Mouse (Mus musculus): ENCODE results near the gene Nos1ap. TPM values are rescaled to one million over a fixed set of nuclear protein-coding genes. Genes with fewer than 3 reads are reported as not detected.

The Nos1ap gene
- total RNA-seq, 2 experiments from 2014 or later = 2.9 to 3.8 TPM

DNA sequence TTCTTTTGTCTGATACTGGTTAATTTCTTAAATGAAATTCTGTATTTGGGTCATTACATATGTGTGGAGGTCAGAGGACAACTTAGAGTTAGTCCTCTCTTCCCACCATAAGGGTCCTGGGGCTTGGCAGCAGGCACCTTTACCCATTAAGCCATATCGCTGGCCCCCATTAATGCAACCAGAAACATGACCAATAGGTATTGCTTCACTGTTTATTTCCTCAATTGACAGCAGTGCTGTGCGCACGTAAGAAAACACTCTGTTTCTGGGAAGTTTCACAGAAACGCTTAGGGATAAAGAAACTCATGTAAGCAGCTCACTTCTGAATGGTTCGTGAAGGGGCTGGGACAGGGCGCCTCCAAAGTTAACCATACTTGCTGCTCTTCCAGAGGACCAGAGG is 44.4 kb downstream of the Nos1ap start:
- no peak for DNase-seq

DNA sequence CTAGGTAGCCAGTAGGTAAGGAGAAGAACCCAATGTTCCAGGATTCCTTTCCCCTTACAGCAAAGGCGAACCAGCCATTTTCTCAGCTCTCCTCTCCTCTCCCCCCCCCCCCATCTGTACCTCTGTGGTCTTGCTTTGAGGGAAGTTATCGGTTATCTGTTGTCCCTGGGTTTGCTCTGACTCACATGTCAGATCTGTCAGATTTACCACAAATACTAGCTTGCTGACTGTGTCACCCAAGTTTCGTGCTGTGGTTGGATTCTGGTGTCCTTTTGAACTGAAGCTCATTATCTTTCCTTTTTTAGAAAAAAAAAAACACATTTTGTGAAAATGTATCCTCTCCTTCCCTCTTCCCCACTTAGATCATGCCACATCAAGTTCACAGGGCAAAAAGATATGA is 50.2 kb downstream of the Nos1ap start:
- no peak for DNase-seq

DNA sequence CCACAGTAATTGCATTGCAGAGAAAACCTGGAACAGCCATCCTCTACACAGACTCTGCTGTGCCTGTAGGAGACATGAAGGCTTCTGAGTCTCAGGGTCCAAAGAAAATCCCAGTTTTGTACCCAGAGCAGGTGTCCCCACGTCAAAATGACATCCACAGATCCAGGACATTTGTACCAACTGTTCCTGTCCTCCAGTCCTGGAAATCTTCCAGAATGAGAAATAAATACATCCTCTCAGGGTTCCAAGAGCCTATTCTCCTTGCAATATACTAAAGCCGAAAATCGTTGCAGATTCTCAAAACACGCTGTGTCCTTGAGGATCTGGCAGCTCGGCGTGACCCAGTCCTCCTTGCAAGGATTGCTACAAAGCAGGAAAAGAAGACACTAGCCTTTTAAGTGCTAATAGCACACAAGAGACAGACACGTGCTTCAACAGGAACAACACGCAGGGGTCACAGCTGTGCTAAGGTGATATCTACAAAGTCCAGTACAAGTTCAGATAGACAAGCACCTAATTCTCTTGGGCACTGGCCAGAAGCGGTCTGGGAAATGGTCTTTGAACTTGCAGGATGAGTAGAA is 51.1 kb downstream of the Nos1ap start:
- DNase-seq = no peak

DNA sequence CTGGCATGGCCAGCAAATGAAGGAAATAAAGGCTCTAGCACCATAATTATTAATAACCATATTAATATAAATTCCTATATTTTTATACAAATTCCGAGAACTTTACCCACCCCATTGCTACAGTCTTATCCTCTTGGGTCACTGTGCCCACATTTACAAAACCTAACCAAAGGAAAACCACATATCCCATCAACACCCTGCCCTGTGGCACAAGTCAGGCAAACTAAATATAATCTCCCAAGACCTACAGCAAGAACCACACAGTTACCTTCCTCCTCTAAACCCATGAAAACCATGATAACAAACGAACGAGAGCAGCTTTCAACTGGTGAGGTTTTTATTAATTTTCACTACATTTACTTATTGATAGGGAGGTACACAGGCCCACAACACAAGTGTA is 53.3 kb downstream of the Nos1ap start:
- no peak for DNase-seq

DNA sequence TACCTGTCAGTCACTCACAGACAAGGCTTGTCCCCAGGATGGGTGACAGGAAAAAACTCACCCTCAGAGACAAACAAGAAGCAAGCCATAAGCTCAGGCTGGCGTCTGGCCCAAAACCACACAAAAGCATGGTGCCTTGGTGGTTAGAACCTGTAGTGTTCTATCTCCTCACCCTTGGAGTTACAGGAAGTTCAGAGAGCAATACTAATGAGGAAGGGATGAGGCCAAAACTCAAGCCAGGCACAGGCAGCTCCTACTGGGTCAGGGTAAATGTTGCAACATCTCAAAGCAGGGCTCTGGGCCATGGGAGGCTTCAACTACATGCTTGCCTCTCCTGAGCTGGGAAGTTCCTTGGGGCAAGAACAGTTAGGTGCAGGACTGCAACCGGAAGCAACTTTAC is 54.4 kb downstream of the Nos1ap start:
- no peak for DNase-seq

DNA sequence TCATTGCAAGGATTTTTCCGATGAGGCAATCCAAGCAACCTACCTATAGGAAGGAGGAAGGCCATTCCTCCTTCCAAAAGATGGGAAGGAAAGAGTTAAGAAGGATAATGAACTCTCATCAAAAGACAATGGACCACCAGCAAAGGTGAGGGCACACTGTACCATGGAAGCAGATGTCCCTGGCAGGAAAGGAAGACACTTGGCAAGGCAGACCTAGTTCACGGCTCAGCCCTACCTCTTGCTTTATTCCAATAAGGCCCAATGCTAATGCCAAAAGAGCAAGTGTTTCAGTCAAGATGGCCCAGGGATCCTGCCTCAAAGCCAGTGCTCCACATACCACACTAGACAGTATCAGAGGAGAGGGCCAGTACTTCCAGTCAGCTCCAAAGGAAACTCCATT is 58.4 kb downstream of the Nos1ap start:
- DNase-seq = no peak

DNA sequence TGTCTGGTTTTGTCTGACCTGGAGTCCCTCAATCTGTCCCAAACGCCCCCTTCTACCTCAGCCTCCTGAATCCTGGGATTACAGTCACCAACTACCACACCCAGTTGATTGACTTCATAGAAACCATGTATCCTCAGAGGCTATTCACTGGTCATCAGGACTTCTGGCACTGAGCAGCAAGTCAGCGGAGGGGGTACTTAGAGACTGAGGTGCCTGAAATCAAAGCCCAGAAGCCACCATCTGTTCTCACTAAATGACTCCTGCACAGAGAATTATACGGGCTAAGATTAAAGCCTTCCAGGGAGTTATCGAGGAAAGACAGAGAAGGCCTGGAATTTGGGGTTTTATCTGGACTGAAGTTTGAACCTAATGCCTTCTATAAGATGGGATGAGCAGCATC is 59.2 kb downstream of the Nos1ap start:
- no peak for DNase-seq

DNA sequence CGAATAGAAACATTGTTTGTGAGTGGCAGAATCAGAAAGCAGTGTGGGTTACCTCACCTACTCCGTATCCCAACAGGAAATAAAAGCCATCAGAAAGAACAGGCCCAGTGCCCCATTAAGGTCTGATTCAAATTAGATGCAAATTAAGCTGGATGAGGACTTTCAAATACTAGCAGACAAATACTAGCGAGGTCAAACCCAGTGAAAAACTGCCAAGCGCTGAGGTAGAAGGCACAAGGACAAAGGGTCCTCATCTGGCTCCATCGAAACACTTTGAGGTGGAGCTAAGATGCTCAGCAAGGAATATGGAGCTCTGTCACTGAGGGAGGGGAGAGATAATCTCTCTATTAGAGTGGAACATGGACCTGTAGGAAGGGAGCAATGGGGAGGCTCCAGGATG is 66.8 kb downstream of the Nos1ap start:
- DNase-seq = no peak

DNA sequence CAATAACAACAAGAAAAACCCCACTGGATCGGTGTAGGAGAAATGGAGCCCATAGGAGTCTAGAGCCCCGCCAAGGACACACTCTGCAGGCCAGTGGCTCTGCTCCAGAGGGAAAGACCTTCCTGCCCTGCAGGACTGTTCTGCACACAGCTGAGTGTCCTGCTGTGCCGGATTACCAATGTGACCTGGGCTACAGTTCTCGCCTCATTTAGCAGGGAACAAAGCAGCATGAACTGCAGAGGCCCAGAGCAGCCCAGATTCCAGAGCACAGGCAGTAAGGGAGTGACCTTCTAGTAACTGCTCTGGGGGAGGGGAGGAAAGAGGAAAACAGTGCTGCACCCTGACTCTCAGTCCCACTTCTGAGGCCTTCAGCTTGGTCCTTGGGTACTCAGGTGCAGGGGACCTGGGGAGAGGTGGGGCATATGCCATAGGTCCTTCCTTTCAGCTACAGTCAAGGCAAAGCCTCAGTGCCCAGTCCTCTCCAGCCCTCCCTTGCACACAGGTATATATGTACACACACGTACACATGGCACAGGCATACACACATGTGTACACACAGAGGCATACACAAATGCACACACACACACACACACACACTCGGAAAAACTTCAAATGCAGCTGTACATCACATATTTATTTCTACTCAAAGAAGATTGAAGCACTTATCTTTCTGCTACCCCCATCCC is 68.0 kb downstream of the Nos1ap start:
- DNase-seq = no peak

DNA sequence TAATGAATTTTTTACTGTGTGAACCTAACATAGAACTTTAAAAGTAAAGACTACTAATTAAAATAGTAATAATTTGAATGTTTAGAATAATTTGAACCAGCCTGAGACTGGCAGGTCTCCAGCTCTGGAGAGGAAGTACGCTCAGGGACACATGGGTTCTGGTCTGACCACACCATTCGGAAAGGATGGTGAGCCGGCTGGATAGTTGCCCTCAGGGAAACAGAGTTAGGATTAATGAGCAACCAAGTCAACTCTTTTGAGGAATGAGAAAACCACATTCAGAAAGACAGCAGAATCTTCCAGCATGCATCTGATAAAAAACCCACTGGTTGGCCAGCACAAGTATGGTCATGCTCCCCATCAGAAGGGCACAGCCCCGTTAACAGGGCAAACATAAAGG is 69.5 kb downstream of the Nos1ap start:
- DNase-seq = no peak

DNA sequence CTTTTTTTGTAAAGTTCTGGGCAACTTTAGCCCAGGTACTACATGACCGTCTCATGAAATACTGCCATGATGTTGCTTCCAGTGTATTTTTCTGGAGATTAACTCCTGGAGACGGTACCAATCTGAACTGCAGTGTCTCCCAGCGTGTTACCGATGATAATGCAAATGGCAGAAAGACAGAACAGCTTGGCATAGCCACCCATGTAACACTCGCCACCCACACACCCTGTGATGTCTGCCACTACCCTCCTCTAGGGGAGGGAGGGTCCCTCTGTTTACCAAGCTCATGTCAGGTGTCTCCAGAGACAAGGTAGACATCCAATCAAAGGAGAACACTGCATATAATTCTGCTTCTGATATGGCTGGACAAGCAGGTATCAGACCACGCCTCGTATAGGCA is 70.0 kb downstream of the Nos1ap start:
- DNase-seq = no peak

DNA sequence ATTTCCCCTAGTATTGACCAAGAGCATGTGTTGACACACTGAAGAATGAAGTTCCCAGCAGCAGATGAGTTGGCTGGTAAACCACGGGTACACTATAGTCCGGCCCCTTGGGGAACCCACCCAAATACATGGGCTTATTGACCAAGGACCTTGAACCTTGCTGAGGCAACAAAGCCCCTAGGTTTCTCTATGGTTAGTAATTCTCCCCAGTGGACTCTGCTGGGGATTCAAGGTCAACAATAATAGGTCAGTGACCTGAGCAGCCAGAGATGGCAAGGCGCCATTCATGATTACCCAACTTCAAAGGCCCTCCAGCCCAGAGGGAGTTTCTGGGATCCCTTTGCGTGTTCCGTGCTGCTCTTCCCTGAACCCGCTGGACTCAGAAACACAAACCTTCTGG is 73.5 kb downstream of the Nos1ap start:
- no peak for DNase-seq

DNA sequence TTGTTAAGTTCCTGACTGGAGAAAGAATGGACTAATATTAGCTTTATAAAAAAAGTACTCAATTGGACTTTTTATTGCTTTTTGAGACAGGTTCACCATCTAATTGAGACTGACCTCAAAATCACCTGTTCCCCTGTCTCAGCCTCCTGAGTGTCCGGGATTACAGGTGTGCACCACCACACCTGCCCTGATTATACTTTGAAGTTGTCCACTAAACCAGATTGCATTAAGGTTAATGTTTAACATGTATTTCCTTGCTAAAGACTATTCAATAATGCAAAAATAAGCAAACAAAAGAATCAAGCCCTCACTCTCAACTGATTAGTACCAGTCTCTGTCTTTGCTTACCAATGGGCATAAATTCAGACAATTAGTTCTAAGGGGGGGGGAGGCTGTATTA is 74.2 kb downstream of the Nos1ap start:
- no peak for DNase-seq

DNA sequence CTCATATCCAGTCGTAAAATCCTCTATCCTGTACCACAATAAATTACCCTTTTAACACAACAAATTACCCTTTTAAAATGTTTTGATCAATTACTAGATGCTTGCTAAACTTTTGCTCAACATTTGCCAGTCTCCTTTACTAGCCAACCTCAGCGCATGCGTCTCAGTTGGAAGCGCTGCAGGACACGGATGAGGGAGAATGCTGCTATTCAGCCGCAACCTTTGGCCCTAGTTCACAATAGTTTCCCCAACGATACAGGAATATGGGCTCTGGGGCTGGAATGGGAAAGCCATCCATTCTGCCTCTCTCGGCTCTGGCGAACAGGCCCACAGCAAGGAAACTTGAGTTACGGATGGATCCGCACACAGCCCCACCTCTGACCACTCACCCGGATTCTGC is 75.4 kb downstream of the Nos1ap start:
- no peak for DNase-seq

DNA sequence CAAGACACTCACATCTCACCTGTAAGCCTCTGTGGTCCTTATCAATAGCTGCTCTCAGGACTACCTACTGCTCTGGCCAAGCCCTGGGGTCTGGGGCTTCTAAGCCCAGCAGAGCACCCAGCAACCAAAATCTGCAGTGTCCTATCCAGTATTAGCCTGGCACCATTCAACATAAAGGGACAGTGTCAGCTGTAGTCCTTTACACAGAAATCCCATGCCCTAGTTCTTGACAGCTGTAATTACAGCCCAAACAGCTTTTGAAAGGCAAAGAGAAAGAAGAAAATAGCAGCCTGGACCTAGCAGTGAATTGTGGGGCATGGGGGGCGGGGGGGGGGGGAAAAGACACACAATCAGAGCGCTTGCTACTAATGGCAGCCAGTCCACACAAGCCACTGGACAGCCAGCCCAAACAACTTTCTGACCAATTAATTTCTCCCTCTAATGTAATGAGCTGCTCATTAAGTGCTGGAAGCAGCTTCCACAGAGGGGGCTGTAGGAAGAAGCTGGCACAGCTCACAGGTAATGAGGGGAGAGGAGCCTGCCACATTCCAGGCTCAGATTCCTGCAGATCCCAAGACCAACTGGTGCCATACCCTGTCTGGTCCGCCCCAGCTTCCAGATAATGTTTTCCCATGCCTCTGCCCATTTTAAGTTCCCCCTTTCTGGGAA is 77.1 kb downstream of the Nos1ap start:
- DNase-seq = no peak

DNA sequence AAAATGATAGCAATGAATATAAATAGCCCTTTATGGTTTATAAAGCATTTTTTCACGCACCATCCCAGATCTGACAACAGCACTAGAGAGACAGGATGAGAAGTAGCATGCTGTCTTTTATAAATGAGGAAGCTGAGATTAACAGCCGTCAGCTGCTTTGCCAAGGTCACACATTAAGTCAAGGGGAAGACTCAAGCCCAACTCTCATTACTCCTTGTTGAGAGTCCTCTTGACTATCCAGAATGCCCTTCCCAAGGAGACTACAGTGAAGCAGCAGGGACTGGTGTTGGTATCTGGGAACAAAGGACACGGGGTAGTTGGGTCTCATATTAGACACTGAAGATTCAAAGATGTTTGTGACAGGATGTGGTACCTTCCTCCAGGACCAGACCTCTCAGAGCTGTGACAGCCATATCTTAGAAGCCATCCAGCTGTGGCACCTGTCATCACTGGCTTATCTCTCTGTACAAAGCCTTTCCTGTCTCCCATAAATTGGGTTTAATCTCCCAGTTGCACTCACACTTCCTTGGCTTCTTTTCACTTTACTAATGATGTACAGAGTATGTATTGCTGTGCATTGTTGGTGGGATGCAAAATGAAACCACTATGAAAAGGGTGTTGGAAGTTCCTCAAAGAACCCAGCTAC is 78.9 kb downstream of the Nos1ap start:
- DNase-seq = no peak

DNA sequence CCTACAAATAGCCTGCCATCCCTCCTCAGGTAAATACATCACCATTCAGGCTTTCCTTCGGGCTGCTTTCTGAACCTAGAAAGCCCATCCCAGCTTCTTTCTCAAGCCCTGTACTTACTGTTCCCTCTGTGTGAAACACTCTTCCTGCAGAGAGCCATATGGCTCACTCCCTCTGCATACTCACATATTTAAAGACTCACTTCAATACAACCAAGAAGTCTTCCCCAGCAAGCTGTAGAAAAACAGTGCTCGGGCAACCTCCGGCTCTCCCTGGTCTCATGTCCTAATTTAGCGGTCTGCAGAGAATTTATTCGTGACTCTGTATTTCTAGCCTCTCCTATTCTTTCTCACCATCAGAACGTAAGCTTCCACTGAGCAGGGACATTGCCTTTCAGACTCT is 83.4 kb downstream of the Nos1ap start:
- no peak for DNase-seq

DNA sequence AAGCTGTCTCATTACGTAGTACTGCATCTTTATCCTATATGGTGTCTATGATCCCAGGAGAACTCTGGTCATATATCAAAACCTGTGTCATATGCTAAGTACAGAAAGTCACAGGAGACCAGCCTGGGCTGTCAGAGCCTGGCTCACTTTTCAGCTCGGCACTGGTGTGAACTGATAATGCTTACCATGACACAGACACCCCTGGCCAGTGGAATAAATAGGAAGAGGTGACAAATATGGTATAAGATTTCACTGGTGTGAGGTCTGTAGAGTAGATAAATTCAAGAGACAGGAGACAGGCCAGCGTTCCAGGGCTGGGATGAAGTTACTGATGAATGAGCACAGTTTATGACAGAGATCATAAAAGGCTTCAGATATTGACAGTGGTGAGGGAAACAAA is 84.6 kb downstream of the Nos1ap start:
- no peak for DNase-seq

DNA sequence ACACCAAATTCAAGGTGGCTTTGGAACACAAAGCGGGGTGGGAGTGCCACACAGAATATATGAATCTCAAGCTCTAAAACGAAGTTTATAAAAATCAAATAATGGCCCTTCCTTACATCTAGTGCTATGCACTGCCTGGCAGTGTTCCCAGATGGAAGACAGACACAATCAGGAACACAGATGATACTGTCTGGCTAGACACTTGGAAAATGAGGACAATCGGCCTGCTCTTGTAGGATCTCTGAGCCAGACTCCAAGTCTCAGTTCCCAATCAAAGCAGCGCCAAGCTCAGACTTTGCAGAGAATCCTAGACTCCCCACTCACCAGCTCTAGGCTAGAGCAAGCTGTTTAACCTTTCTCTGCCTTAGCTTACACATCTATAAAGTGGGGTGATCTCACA is 85.3 kb downstream of the Nos1ap start:
- no peak for DNase-seq

DNA sequence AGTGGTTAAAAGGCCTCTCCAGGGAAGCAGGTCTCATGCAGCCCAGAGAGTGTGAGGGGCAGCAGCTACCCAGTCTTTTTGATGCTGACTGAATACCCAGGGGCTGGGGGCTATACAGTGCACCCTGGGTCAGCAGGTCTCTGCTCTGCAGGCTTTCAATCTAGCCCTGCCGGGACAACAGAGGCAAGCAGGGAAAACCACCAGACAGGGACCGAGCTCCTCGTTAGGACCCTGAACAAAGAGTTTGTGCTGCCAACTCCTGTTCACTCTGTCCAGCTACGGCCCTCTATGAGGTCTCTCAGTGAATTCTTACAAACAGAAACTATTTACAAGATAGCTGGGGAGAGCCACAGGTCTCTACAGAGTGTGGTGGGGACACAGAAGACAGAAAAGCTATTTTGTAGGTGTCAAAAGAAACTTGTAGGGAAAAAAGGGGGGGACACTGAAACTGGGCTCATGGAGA is 86.4 kb downstream of the Nos1ap start:
- DNase-seq = no peak

DNA sequence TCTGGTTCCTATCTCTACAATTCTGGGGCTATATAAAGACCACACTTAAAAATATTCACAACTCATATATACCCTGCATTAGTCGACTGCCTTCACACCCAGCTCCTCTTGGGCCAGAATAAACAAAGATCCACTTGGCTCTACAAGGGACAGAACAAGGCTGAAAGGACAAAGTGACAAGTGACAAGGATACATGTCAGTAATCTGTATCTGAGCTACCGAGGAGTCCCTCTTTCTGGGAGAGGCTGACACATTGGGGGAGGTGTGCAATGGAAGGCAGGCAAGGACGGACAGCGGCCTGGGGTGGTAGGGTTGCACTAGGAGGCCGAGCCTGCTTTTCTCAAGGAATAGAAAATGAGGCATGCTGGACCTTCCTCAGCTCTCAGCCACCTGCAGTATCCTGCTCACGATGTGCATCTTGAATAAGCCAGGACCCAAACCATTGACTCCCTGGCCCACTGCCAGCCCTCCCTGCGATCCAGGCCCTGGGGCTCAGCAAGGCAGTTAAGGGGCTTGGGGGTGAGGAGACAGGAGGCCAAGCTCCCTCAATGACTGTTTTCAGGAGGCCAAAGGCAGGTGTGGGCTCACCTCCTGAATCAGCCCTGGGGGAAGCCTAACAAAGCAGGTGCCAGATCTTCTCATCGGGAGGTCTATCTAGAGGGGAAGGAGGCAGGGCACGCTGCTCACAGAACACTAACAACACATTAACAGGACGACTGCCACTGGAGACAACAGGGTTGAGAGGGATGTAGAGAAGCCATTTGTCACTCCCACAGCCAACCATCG is 87.0 kb downstream of the Nos1ap start:
- no peak for DNase-seq

DNA sequence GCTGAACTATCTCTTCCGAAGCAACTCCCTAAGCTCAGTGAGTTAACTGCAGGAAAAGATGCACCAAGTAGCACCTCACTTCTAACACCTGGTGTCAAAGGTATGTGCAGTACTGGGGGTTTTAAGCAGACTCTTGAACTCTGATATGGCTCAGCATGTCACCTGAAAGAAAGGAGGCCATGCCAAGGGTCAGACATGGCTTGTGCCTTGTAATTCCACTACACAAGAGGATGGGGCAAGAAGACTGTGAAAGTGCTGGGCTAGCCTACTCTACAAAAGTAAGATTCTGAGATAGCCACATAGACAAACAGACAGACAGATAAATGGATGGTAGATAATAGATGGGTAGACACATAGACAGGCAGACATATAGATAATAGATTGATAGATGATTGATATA is 87.7 kb downstream of the Nos1ap start:
- DNase-seq = no peak

DNA sequence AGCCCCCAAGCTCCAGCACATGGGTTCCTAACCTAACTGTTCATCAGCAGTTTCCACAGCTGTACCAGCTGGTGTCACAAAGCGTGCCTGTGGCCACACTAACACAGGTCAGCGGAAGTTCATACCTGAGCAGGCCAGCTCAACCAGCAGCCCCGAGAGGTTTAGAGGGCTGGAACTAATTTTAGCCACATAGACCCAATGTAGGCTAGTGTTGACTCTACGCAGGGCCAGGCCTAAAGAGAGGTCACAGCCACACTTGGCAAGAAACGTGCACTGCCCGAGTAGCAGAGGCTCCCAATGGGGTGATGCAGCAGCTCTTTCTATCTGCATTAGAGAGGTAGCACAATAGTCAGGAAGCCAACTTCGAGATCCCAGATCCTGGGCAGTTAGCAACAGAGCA is 88.1 kb downstream of the Nos1ap start:
- no peak for DNase-seq

Measured in gastrocnemius, postnatal 10 days (tissue).